Mouse (Mus musculus): Measurements from ENCODE around the gene Csta1. TPM values are rescaled to one million over a fixed set of nuclear protein-coding genes. Genes with fewer than 3 reads are reported as not detected.
"Not testable (repeated sequence)": the region's sequence is repeated elsewhere in the genome, so short reads cannot be mapped to it uniquely, and the experiment has no call there.

Gene Csta1
- total RNA-seq (2014; rRNA removed) (not detected in 2 replicates), polyA plus RNA-seq (2015; fragmentation: Nextera tagmentation; extraction: Ambion mirVana) (not detected in 2 replicates)

- Histone ChIP-seq H3K4me1 (ENCODE audit: insufficient read depth, low read length) (no peaks in the 10 kb centered on the region), H3K4me2 (ENCODE audit: low read depth, low read length) (no peak within 1 kb of the TSS), H3K27me3 (ENCODE audit: insufficient read depth, low read length) (no peaks in the 10 kb centered on the region), H3K9ac (replicated peaks; ENCODE audit: low read length) (no peak within 1 kb of the TSS), H3K9me3 (ENCODE audit: low read length) (no peaks in the 10 kb centered on the region), H3K4me3 (ENCODE audit: low read length) (no peak within 1 kb of the TSS), H3K27ac (no peak within 1 kb of the TSS), H3K36me3 (ENCODE audit: insufficient read depth, low read length) (no peaks in the 10 kb centered on the region)
- TF ChIP-seq CTCF (IDR thresholded peaks at IDR 0.05; ENCODE audit: low read depth) = no peak
- DNase-seq (ENCODE audit: low spot score) = no peak
- 96% methylated on average over 1 of the region's 1 CpGs for WGBS
- no peak for ATAC-seq
Measured at GRCm38 (mm10) chr16:36131141-36131540, at the start of gene Csta1. TSS of gene Csta1 (minus strand) at chr16:36131241.

GRCm38 (mm10) chr16:36179910-36180309 is 48.9 kb upstream of the Csta1 start:
- WGBS = 86% methylated on average over 2 of the region's 2 CpGs
- Histone ChIP-seq H3K9me3 (ENCODE audit: low read length) (0 out of 2 replicates have a peak, but pooled peaks cover under 1% of the 10 kb centered on the region), H3K36me3 (ENCODE audit: insufficient read depth, low read length) (no peaks in the 10 kb centered on the region), H3K4me1 (ENCODE audit: insufficient read depth, low read length) (no peaks in the 10 kb centered on the region), H3K4me2 (ENCODE audit: low read depth, low read length) (no peak overlapping the region), H3K27me3 (ENCODE audit: insufficient read depth, low read length) (no peaks in the 10 kb centered on the region), H3K27ac (no peak overlapping the region), H3K9ac (replicated peaks; ENCODE audit: low read length) (no peak overlapping the region), H3K4me3 (ENCODE audit: low read length) (no peak overlapping the region)
- TF ChIP-seq CTCF (IDR thresholded peaks at IDR 0.05; ENCODE audit: low read depth) = no peak
- no peak for DNase-seq (ENCODE audit: low spot score)
- no peak for ATAC-seq

GRCm38 (mm10) chr16:36176108-36176507 is 45.1 kb upstream of the Csta1 start:
- Histone ChIP-seq H3K27ac (no peak overlapping the region), H3K9ac (replicated peaks; ENCODE audit: low read length) (no peak overlapping the region), H3K27me3 (ENCODE audit: insufficient read depth, low read length) (no peaks in the 10 kb centered on the region), H3K4me2 (ENCODE audit: low read depth, low read length) (no peak overlapping the region), H3K9me3 (ENCODE audit: low read length) (0 out of 2 replicates have a peak, but pooled peaks cover 2% of the 10 kb centered on the region), H3K36me3 (ENCODE audit: insufficient read depth, low read length) (no peaks in the 10 kb centered on the region), H3K4me3 (ENCODE audit: low read length) (no peak overlapping the region), H3K4me1 (ENCODE audit: insufficient read depth, low read length) (no peaks in the 10 kb centered on the region)
- DNase-seq (ENCODE audit: low spot score) = no peak
- ATAC-seq = no peak
- TF ChIP-seq CTCF (IDR thresholded peaks at IDR 0.05; ENCODE audit: low read depth) = no peak

GRCm38 (mm10) chr16:36167841-36168240 is 36.8 kb upstream of the Csta1 start:
- H3K9ac ChIP-seq (replicated peaks; ENCODE audit: low read length); H3K36me3 ChIP-seq (ENCODE audit: insufficient read depth, low read length); H3K4me3 ChIP-seq (ENCODE audit: low read length); H3K4me1 ChIP-seq (ENCODE audit: insufficient read depth, low read length); ATAC-seq; H3K27ac ChIP-seq; H3K4me2 ChIP-seq (ENCODE audit: low read depth, low read length); DNase-seq (ENCODE audit: low spot score); H3K27me3 ChIP-seq (ENCODE audit: insufficient read depth, low read length); H3K9me3 ChIP-seq (ENCODE audit: low read length): not testable (repeated sequence)
- WGBS = 79% methylated on average over 10 of the region's 10 CpGs

GRCm38 (mm10) chr16:36156402-36156975 is 25.4 kb upstream of the Csta1 start, which contains the start of gene Stfa2l1:
TSS of gene Stfa2l1 (plus strand) at chr16:36156811.
- H3K4me2 ChIP-seq (ENCODE audit: low read depth, low read length) = no peak within 1 kb of the TSS
- no peak for ATAC-seq
- no peaks in the 10 kb centered on the region for H3K27me3 ChIP-seq (ENCODE audit: insufficient read depth, low read length)
- no peaks in the 10 kb centered on the region for H3K36me3 ChIP-seq (ENCODE audit: insufficient read depth, low read length)
- H3K9ac ChIP-seq (replicated peaks; ENCODE audit: low read length) = no peak within 1 kb of the TSS
- no peak for DNase-seq (ENCODE audit: low spot score)
- H3K9me3 ChIP-seq (ENCODE audit: low read length) = no peaks in the 10 kb centered on the region
- H3K4me1 ChIP-seq (ENCODE audit: insufficient read depth, low read length) = no peaks in the 10 kb centered on the region
- no peak for TF ChIP-seq CTCF (IDR thresholded peaks at IDR 0.05; ENCODE audit: low read depth)
- H3K27ac ChIP-seq = no peak within 1 kb of the TSS
- no peak within 1 kb of the TSS for H3K4me3 ChIP-seq (ENCODE audit: low read length)

GRCm38 (mm10) chr16:36138201-36138600 is 7.2 kb upstream of the Csta1 start:
- TF ChIP-seq CTCF (IDR thresholded peaks at IDR 0.05; ENCODE audit: low read depth) = no peak
- no peak overlapping the region for H3K27ac ChIP-seq
- no peaks in the 10 kb centered on the region for H3K4me1 ChIP-seq (ENCODE audit: insufficient read depth, low read length)
- no peaks in the 10 kb centered on the region for H3K27me3 ChIP-seq (ENCODE audit: insufficient read depth, low read length)
- H3K4me2 ChIP-seq (ENCODE audit: low read depth, low read length) = no peak overlapping the region
- 90% methylated on average over 2 of the region's 2 CpGs for WGBS
- H3K9ac ChIP-seq (replicated peaks; ENCODE audit: low read length) = no peak overlapping the region
- no peak overlapping the region for H3K4me3 ChIP-seq (ENCODE audit: low read length)
- H3K36me3 ChIP-seq (ENCODE audit: insufficient read depth, low read length) = no peaks in the 10 kb centered on the region
- ATAC-seq = no peak
- no peaks in the 10 kb centered on the region for H3K9me3 ChIP-seq (ENCODE audit: low read length)
- no peak for DNase-seq (ENCODE audit: low spot score)

GRCm38 (mm10) chr16:36128092-36128491 is 2.9 kb downstream of the Csta1 start:
- DNase-seq (ENCODE audit: low spot score) (no peak), ATAC-seq (no peak)
- H3K9me3 ChIP-seq (ENCODE audit: low read length) = no peaks in the 10 kb centered on the region
- H3K4me2 ChIP-seq (ENCODE audit: low read depth, low read length) = no peak overlapping the region
- no peaks in the 10 kb centered on the region for H3K27me3 ChIP-seq (ENCODE audit: insufficient read depth, low read length)
- H3K4me3 ChIP-seq (ENCODE audit: low read length) = no peak overlapping the region
- no peak for TF ChIP-seq CTCF (IDR thresholded peaks at IDR 0.05; ENCODE audit: low read depth)
- H3K4me1 ChIP-seq (ENCODE audit: insufficient read depth, low read length) = no peaks in the 10 kb centered on the region
- 91% methylated on average over 7 of the region's 7 CpGs for WGBS
- no peak overlapping the region for H3K9ac ChIP-seq (replicated peaks; ENCODE audit: low read length)
- no peaks in the 10 kb centered on the region for H3K36me3 ChIP-seq (ENCODE audit: insufficient read depth, low read length)
- H3K27ac ChIP-seq = no peak overlapping the region

- not testable (repeated sequence) for H3K27ac ChIP-seq; H3K4me3 ChIP-seq (ENCODE audit: low read length); H3K9ac ChIP-seq (replicated peaks; ENCODE audit: low read length); H3K27me3 ChIP-seq (ENCODE audit: insufficient read depth, low read length); ATAC-seq; H3K36me3 ChIP-seq (ENCODE audit: insufficient read depth, low read length); H3K9me3 ChIP-seq (ENCODE audit: low read length); H3K4me2 ChIP-seq (ENCODE audit: low read depth, low read length); H3K4me1 ChIP-seq (ENCODE audit: insufficient read depth, low read length); DNase-seq (ENCODE audit: low spot score)
- 95% methylated on average over 6 of the region's 6 CpGs for WGBS
Measured at GRCm38 (mm10) chr16:36115751-36116150, 15.3 kb downstream of the Csta1 start.

GRCm38 (mm10) chr16:36111486-36111885 is 19.6 kb downstream of the Csta1 start:
- H3K4me1 ChIP-seq (ENCODE audit: insufficient read depth, low read length); H3K27ac ChIP-seq; H3K27me3 ChIP-seq (ENCODE audit: insufficient read depth, low read length); H3K4me2 ChIP-seq (ENCODE audit: low read depth, low read length); H3K9ac ChIP-seq (replicated peaks; ENCODE audit: low read length); H3K36me3 ChIP-seq (ENCODE audit: insufficient read depth, low read length); ATAC-seq; DNase-seq (ENCODE audit: low spot score); H3K4me3 ChIP-seq (ENCODE audit: low read length); H3K9me3 ChIP-seq (ENCODE audit: low read length): not testable (repeated sequence)

All from hindbrain, postnatal 0 days (tissue).